Comparison of ENCODE assay signal across 8 mouse cellular contexts in genomic region chr8:72723651-72724001, GRCm38 (mm10). TPM values are rescaled to one million over a fixed set of nuclear protein-coding genes. Genes with fewer than 3 reads are reported as not detected.
DNase-seq lines count a peak whose midpoint lies in the region; ATAC-seq and TF ChIP-seq lines count a peak whose summit lies in the region.

No protein-coding gene starts in this region.

- in situ Hi-C loops in CH12.LX (cut with MboI; ENCODE audit: low pct_ligation_motif_present, low pct_unique_long_range_greater_than_20kb, low sequenced_read_pairs) = no loop called here

- H3K9me3 ChIP-seq in erythroblast, embryonic 14.5 days (ENCODE audit: control insufficient read depth, low read length) = no peaks in the 10 kb centered on the region
- no peaks in the 10 kb centered on the region for H3K9me3 ChIP-seq in CH12.LX (replicated peaks; ENCODE audit: low read length)
- no peaks in the 10 kb centered on the region for H3K9me3 ChIP-seq in limb, embryonic 13.5 days
- no peaks in the 10 kb centered on the region for H3K9me3 ChIP-seq in midbrain, embryonic 13.5 days

- no peak for TF ChIP-seq POLR2A in CH12.LX (IDR thresholded peaks at IDR 0.05; ENCODE audit: low read depth, low read length)

- peaks cover 39% of the 10 kb centered on the region for H3K36me3 ChIP-seq in erythroblast, embryonic 14.5 days (ENCODE audit: control insufficient read depth)
- peaks cover 37 to 46% of the 10 kb centered on the region in 2 experiments for H3K36me3 ChIP-seq in CH12.LX (replicated peaks in 1 of 2; ENCODE audit: control insufficient read depth in 1 of 2, insufficient read depth in 1 of 2, low read length in 1 of 2)
- peaks cover 43% of the 10 kb centered on the region for H3K36me3 ChIP-seq in limb, embryonic 13.5 days
- H3K36me3 ChIP-seq in midbrain, embryonic 13.5 days = peaks cover 41% of the 10 kb centered on the region

- no peak for ATAC-seq in erythroblast, adult 5-6 weeks (replicated peaks; ENCODE audit: low FRiP score, poor library complexity, severe bottlenecking)
- peak; percentile 6; the same call in 1 of the 2 replicates for ATAC-seq in limb, embryonic 13.5 days (ENCODE audit: low FRiP score, low read depth)
- peak; percentile 46 for ATAC-seq in midbrain, embryonic 13.5 days

- no peak overlapping the region for H3K27ac ChIP-seq in CH12.LX (ENCODE audit: insufficient read depth, low read depth)
- no peak overlapping the region for H3K27ac ChIP-seq in limb, embryonic 13.5 days
- H3K27ac ChIP-seq in midbrain, embryonic 13.5 days = peak overlapping the region; percentile 67; the same call in 1 of the 2 replicates

- H3K4me2 ChIP-seq in CH12.LX (ENCODE audit: insufficient read depth, low read depth, poor library complexity, severe bottlenecking) = peak overlapping the region; percentile 81
- peak overlapping the region; percentile 97 for H3K4me2 ChIP-seq in limb, embryonic 13.5 days (replicated peaks)
- H3K4me2 ChIP-seq in midbrain, embryonic 13.5 days (replicated peaks) = peak overlapping the region; percentile 98

- H3K4me3 ChIP-seq in erythroblast, embryonic 14.5 days (replicated peaks) = peak overlapping the region; percentile 86
- H3K4me3 ChIP-seq in CH12.LX (replicated peaks in 1 of 3; ENCODE audit: low read depth in 2 of 3, low read length in 2 of 3, poor library complexity in 1 of 3) = peak overlapping the region; percentile 69 to 98 (median 97)
- peak overlapping the region; percentile 92 for H3K4me3 ChIP-seq in limb, embryonic 13.5 days
- peak overlapping the region; percentile 92 for H3K4me3 ChIP-seq in midbrain, embryonic 13.5 days (replicated peaks)

- no peak for TF ChIP-seq RAD21 in CH12.LX (IDR thresholded peaks at IDR 0.05; ENCODE audit: low read depth, low read length)

- peaks cover 20% of the 10 kb centered on the region for H3K4me1 ChIP-seq in erythroblast, embryonic 14.5 days (ENCODE audit: control insufficient read depth)
- H3K4me1 ChIP-seq in CH12.LX (ENCODE audit: control insufficient read depth in 1 of 2, insufficient read depth in 2 of 2) = peaks cover 2 to 27% of the 10 kb centered on the region in 2 experiments; a peak in 2 of 4 replicates
- peaks cover 12% of the 10 kb centered on the region for H3K4me1 ChIP-seq in limb, embryonic 13.5 days
- peaks cover 17% of the 10 kb centered on the region for H3K4me1 ChIP-seq in midbrain, embryonic 13.5 days (replicated peaks)

- H3K9ac ChIP-seq in CH12.LX (ENCODE audit: insufficient read depth, low read depth) = peak overlapping the region; percentile 77
- H3K9ac ChIP-seq in limb, embryonic 13.5 days = peak overlapping the region; percentile 98
- H3K9ac ChIP-seq in midbrain, embryonic 13.5 days (replicated peaks) = peak overlapping the region; percentile 95

- H3K27me3 ChIP-seq in erythroblast, embryonic 14.5 days (ENCODE audit: control insufficient read depth) = no peaks in the 10 kb centered on the region
- H3K27me3 ChIP-seq in CH12.LX (replicated peaks) = no peaks in the 10 kb centered on the region
- no peaks in the 10 kb centered on the region for H3K27me3 ChIP-seq in limb, embryonic 13.5 days
- no peaks in the 10 kb centered on the region for H3K27me3 ChIP-seq in midbrain, embryonic 13.5 days

- no peak for DNase-seq in CH12.LX (ENCODE audit: extremely low read depth)
- peak; percentile 11 for DNase-seq in embryo, embryonic 9.5 days (ENCODE audit: extremely low spot score)
- peak; percentile 19 to 38 for DNase-seq in heart, postnatal 14 days
- DNase-seq in testis, postnatal 10 days (ENCODE audit: low spot score) = peak; percentile 60

- peaks cover 11% of the 10 kb centered on the region for H3K79me2 ChIP-seq in CH12.LX (replicated peaks; ENCODE audit: control insufficient read depth, extremely low read depth, insufficient read depth, poor library complexity, severe bottlenecking)

- no peak for TF ChIP-seq EP300 in CH12.LX (IDR thresholded peaks at IDR 0.05; ENCODE audit: low read length)

- TF ChIP-seq CTCF in CH12.LX (conservative IDR thresholded peaks at IDR 0.05 in 1 of 2, IDR thresholded peaks at IDR 0.05 in 1 of 2; ENCODE audit: low read depth in 2 of 2, low read length in 2 of 2) = no peak

- dilution Hi-C loops in CH12.LX (cut with MboI; ENCODE audit: extremely low pct_ligation_motif_present, extremely low pct_unique_long_range_greater_than_20kb, low sequenced_read_pairs) = no loop called here

- WGBS in limb, embryonic 13.5 days = under 1% methylated on average over 30 of the region's 30 CpGs
- under 1% methylated on average over 30 of the region's 30 CpGs for WGBS in midbrain, embryonic 13.5 days

- intact Hi-C loops in heart, postnatal 14 days (cut with DNase I) = no loop called here

TF ChIP-seq in CH12.LX, 34 proteins besides CTCF, POLR2A, EP300 and RAD21:
- TF ChIP-seq NRF1 (IDR thresholded peaks at IDR 0.05; ENCODE audit: low read depth, low read length) = peak; percentile 12; the same call in 1 of the 2 replicates
- peak; percentile 79 for TF ChIP-seq ELF1 (IDR thresholded peaks at IDR 0.05; ENCODE audit: low read depth, low read length)
- TF ChIP-seq IRF4 (IDR thresholded peaks at IDR 0.05; ENCODE audit: low read depth, low read length) = 0 out of 2 replicates have a peak, but pooled peaks have one; percentile 21
- 0 out of 2 replicates have a peak, but pooled peaks have one; percentile 30 for TF ChIP-seq KAT2A (IDR thresholded peaks at IDR 0.05; ENCODE audit: insufficient replicate concordance, low read length)
- no peak for TF ChIP-seq TCF12 (IDR thresholded peaks at IDR 0.05; ENCODE audit: low read depth, low read length)
- no peak for TF ChIP-seq MXI1 (IDR thresholded peaks at IDR 0.05; ENCODE audit: low read depth, low read length)
- 0 out of 2 replicates have a peak, but pooled peaks have one; percentile 42 for TF ChIP-seq SIN3A (IDR thresholded peaks at IDR 0.05; ENCODE audit: low read length)
- 0 out of 2 replicates have a peak, but pooled peaks have one; percentile 3 for TF ChIP-seq ZMIZ1 (IDR thresholded peaks at IDR 0.05; ENCODE audit: low read depth, low read length)

RNA-seq across cellular contexts. Expression of gene Sin3b, which starts 0.5 kb away (rescaled TPM):
- 3.1 and 4.5 TPM in 2 replicates for polyA plus RNA-seq in erythroblast, embryonic 14.5 days (2012)
- 25.1 and 34.8 TPM in 2 replicates for total RNA-seq in erythroblast, adult 5-6 weeks (2015; ENCODE audit: low replicate concordance)
- total RNA-seq in erythroblast, adult 5-6 weeks (2017; ENCODE audit: low replicate concordance) = 17.7 and 31.8 TPM in 2 replicates
- total RNA-seq in CH12.LX (2012; rRNA removed) = 148 and 183 TPM in 2 replicates
- 120 and 132 TPM in 2 replicates for total RNA-seq in CH12.LX (2014; rRNA removed)
- 109 and 118 TPM in 2 replicates for polyA plus RNA-seq in CH12.LX (2012; ENCODE audit: insufficient read length, low read depth)
- 10 to 100 TPM; 87.1 to 88.6 TPM for total RNA-seq in heart, postnatal 14 days (2021)
- 180 and 195 TPM in 2 replicates for polyA plus RNA-seq in limb, embryonic 13.5 days (2015; fragmentation: Nextera tagmentation; extraction: Ambion mirVana)
- 176 and 182 TPM in 2 replicates for polyA plus RNA-seq in midbrain, embryonic 13.5 days (2015; fragmentation: Nextera tagmentation; extraction: Ambion mirVana)

RNA-seq across cellular contexts. Expression of gene F2rl3, which starts 38.1 kb away (rescaled TPM):
- polyA plus RNA-seq in erythroblast, embryonic 14.5 days (2012) = 0.04 and 0.05 TPM in 2 replicates
- not detected in 2 replicates for total RNA-seq in erythroblast, adult 5-6 weeks (2015; ENCODE audit: low replicate concordance)
- 0.98 TPM in 1 of 2 replicates, not detected in the other for total RNA-seq in erythroblast, adult 5-6 weeks (2017; ENCODE audit: low replicate concordance)
- total RNA-seq in CH12.LX (2012; rRNA removed) (0.13 and 0.21 TPM in 2 replicates), CH12.LX (2014; rRNA removed) (0.32 TPM in 1 of 2 replicates, not detected in the other)
- polyA plus RNA-seq in CH12.LX (2012; ENCODE audit: insufficient read length, low read depth) = not detected in 2 replicates
- 1 to 10 TPM; 2.0 to 2.2 TPM for total RNA-seq in heart, postnatal 14 days (2021)
- 0.94 and 1.9 TPM in 2 replicates for polyA plus RNA-seq in limb, embryonic 13.5 days (2015; fragmentation: Nextera tagmentation; extraction: Ambion mirVana)
- 0.30 and 0.40 TPM in 2 replicates for polyA plus RNA-seq in midbrain, embryonic 13.5 days (2015; fragmentation: Nextera tagmentation; extraction: Ambion mirVana)

Comparison
In these comparisons a context has a peak if more than half of its experiments do, and no peak if none do; other contexts are left out.
1. RNA of gene Sin3b, which starts 0.5 kb away (polyA plus RNA-seq): 176 to 182 TPM in midbrain, embryonic 13.5 days, 180 to 195 TPM in limb, embryonic 13.5 days and 109 to 118 TPM in CH12.LX; 3.1 to 4.5 TPM in erythroblast, embryonic 14.5 days; every median in the first group is over 10 times any median in the second.
2. Peak in every context shown above with its lines, with median percentiles within 50 percentile points of each other: H3K4me3 ChIP-seq, H3K4me2 ChIP-seq and H3K9ac ChIP-seq.